Mouse (Mus musculus) gastrocnemius, postnatal 36 days (tissue): ENCODE measurements around the gene Fbxl14. TPM values are rescaled to one million over a fixed set of nuclear protein-coding genes. Genes with fewer than 3 reads are reported as not detected.

ENCODE experiments used
- DNase-seq, 2 experiments: peaks; one replicate each; pipeline ENCODE4 v3.0.0; 2022
- intact Hi-C: fragments of 180-260 bp; cut with DNase I; formaldehyde crosslinking; loops from one replicate; pipeline ENCODE4 v1.15.1; 2025
- total RNA-seq, 2 experiments: library from RNA; stranded (reverse); gene quantifications; 2 replicates each; pipeline ENCODE4 v1.2.3; 2021

The Fbxl14 gene
- total RNA-seq, 2 experiments from 2014 or later = 10.3 to 10.7 TPM

DNA sequence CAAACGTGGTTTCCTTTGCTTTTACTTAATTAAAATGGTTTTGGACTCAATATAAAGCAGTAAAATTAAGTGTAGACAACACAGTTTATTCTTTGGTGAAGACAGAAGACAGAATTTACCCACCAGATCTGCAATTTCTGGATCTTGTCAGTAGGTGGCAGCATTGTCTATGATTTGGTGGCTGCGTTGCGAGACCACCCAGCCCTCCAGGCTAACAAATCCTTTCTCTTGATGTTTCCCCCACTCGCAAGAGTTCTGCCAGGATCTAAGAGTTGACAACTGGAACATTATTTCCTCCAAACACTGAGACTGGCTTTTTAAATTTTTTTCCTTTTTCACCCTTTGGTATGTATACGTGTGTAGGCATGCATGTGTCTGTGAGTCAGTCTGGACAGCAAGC is 10.3 kb downstream of the Fbxl14 start:
- intact Hi-C loops = loop anchor here (5.0 to 10.0 kb wide), 5 partner anchors 53 to 715 kb away; partner anchors contain the start of gene Wnt5b
- no peak for DNase-seq

DNA sequence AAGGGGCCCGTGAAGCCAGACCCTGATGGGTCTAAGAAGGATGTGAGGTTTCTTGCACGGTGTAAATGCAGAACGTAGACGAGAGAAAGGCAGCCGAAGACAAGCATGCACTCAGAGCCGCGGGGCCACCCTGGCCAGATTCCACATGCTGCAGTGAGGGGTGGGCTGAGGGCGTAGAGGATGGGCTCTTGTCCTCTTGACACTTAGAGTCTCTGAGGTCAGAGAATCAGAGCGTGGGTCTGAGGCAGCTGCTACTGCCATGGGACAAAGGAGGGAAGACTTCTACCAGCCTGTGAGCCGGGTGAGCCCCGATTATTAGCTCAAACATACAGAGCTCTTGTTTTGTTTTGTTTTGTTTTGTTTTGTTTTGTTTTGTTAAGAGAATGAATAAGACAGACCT is 11.1 kb downstream of the Fbxl14 start:
- DNase-seq = no peak
- intact Hi-C loops = loop anchor here (5.0 to 10.0 kb wide), 3 partner anchors 52 to 714 kb away; partner anchors contain the start of gene Wnt5b

DNA sequence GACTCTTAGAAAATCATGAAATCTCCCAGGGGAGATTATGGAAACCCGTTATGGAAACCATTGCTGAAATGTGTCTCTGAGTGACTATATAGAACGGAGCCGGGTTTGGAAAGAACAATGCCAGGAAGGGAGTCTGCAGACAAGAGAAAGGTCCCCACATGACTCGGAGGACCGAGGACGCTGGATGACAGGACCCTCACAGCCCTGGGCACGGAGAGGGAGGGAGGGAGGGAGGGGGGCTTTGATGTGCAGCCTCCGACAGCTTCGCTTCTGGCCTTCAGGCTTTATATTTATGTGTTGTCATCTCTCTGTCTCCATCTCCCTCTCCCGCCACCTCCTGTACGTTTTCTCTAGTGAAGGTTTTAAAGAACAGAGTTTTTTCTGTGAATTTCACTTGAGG is 11.5 kb downstream of the Fbxl14 start:
- no peak for DNase-seq
- intact Hi-C loops = loop anchor here (5.0 to 10.0 kb wide), 3 partner anchors 51 to 714 kb away; partner anchors contain the start of gene Wnt5b

DNA sequence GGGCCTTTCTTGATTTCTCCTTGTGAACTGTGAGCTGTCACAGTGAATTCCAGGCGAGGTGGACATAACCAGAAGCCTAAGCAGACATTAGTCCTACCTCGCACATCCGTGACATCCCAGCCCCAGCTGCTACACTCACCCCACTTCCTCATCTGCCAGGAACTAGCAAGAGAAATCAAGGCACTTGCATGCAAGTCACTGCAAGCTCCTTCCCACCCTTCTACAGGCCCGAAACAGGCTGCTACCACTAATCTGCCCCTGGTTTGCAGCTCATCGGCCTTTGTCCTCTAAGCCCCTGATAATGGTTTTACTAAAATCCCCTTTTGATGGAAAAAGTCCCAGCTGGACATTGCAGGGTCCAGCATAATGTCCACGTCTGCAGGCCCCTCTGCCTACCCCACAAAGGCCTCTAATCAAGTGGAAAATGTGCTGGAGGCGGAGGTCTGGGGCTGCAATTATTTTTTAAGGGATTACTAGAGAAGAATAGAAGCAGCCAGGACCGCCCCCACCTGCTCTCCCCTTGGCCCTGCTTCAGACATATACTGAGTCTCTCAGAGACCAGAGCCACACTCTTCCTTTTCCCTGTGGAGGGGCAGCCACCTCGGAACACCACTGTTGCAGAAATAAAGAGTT is 12.6 kb downstream of the Fbxl14 start:
- intact Hi-C loops = loop anchor here (5.0 to 10.0 kb wide), 3 partner anchors 50 to 713 kb away; partner anchors contain the start of gene Wnt5b
- DNase-seq = no peak

DNA sequence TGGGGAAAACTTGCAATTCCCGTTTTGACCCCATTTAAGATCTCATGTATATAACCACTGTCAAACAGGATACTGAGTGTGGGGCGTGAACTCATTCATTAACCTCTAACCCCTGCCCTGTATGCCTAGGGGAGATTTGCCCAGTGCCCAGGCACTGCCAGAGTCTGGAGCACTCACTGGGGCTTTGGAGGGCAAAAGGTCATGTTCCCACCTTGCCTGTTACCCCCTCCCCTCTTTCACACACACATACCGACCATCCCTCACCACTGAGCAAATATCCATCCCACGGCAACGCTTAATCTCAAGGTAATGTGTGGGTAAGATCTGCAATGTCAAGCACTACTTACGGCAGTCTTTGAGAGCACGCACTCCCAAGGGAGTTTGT is 13.2 kb downstream of the Fbxl14 start:
- intact Hi-C loops = loop anchor here (5.0 to 10.0 kb wide), 3 partner anchors 50 to 712 kb away; partner anchors contain the start of gene Wnt5b
- no peak for DNase-seq

DNA sequence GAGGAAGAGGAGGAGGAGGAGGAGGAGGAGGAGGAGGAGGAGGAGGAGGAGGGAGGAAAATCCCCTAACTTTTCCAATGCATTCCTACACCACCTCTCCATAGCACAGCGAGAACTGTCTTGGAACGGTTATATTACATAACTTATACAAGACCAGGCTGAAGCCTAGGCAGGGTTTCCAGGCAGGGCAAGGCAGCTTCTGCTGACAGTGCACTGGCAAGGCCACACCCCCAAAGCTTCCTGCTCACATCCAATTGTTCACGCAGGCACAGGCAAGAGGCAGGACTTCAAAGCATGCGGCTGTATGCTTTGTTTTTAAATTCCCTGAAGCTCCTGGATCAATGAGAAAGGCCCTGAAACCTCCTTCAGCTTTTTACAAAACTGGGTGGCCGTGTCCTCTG is 19.8 kb downstream of the Fbxl14 start:
- intact Hi-C loops = loop anchor here (10.0 kb wide), 1 partner anchor 706 kb away; no protein-coding TSS in a partner anchor
- DNase-seq = peak in 1 of 2 experiments; percentile 24

DNA sequence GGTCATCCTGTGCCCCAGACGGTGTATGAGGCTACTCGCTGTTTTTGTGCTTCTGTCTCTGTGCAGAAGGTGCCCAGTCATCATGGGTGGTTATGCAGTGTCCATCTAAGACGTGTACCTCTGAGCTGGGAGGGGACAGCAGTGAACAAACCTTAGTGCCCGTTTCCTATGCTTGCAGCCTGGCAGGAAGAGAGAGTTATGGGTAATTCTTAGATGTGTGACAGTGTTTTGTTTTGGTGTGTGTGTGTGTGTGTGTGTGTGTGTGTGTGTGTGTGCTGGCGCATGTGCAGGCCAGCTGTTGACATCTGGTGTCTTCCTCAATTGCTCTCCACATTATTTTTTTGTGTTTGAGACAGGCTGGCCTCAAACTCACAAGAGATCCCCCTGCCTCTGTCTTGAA is 20.6 kb downstream of the Fbxl14 start:
- no peak for DNase-seq
- intact Hi-C loops = no loop called here

DNA sequence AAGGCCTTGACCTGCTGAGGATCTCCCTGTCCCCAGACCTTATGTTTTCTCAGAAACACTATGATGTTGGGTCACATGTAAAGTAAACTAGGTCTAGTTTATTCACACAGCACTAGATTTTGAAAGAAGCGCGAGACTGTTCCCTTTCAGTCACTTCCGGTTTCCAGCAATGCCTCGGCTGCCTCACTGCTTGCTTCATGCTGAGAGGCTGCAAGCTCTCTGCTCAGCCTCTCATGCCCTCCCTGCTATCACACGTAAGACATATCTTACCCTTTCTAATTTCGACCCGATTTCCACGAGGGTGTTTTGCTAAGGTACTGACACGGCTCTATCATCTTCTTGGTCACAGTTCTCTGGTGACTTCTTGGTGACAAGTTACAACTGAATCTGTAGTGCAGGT is 22.6 kb downstream of the Fbxl14 start:
- no peak for DNase-seq
- intact Hi-C loops = no loop called here

DNA sequence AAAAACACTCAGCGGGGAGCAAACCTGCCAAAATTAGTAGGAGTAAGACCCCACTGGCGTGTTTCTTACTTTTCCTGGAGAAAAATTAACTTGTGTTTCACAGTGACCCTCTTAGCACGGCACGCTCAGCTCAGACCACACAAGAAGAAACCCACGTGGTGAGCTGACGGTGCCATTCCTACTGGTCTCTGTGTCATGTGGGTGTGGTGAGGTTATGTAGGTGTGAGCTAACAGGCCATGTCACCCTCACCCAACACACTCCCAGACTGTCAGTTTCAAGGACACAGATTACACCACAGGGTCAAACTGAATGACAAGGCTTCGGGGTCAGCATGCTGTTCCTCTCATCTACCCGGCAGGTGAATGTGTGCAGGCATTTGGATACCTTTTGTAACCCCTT is 25.3 kb downstream of the Fbxl14 start:
- intact Hi-C loops = no loop called here
- no peak for DNase-seq

DNA sequence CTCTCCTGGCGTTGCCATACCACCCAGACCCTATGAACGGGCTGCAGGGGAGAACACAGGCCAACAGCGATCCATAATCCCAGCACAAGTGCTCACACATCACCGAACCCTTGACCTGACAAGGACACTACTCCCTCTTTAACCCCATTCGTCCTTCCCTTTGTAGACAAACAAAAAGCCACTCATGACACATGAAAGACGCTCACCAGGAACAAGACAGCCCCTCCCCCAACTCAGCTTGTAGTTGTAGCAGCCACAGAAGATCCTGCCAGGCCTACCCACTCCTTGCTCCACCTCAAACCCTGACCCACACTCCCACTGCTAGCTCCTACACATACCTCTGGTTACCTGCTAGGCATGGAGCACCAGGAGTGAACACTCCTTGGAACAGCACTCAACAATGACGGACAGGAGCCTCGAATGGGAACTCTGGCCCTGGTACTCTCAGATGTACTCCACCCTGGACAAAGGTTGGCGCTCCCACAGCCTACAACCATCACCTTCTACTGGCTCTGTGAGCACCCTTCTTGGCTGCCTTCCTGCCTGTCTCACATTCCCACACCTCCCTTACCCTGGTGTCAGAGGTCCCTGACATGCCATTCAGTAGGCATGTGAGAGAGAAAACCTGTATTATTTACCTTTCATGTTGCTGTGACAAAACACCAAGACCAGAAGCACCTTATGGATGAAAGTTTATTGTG is 26.2 kb downstream of the Fbxl14 start:
- no peak for DNase-seq
- intact Hi-C loops = no loop called here

DNA sequence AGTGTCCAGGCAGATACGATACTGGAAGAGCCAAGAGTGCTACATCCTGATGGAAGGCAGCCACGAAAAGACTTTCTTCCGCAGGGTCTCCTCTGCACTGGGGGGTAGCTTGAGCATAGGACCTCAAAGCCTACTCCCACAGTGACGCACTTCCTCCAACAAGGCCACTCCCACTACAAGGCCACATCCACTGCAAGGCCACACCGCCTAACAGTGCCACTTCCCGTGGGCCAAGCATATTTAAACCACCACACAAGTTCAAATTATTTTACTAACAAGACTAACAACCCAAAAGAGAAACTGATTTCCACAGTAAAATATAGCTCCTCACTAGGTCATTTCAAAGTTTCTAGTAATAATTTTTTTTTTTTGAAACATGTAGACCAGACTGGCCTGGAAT is 28.8 kb downstream of the Fbxl14 start:
- DNase-seq = no peak
- intact Hi-C loops = no loop called here

DNA sequence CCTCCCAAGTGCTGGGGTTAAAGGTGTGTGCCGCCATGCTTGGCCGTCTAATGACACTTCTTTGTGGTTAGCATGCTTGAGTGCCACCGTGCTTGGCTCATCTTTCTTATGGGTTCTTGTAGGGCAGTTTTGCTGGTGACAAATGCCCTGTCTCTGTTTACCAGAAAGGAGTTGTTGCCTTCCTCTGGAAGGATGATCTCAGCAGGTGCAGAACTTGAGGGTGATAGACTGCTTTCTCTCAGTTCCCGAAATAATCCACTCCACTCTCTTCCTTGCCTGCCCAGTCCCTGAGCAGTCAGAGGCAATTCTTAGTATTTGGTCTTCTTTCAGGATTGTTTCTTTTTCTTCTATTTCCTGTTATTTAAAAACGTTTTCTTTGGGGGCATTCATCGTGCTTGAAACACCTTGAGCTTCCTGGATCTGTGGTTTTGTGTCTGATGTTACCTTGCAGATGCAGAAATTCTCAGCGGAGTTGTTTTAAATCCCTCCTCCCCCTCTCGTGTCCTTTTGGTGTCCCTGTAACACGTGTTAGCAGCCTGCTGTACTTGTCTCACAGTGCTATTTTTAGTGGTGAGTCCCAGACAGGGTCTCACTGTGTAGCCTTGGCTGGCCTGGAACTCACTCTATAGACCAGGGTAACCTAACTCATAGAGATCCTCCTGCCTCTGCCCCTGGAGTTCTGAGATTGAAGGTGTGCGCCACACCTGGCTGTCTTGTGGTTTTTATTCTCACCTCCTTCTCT is 29.3 kb downstream of the Fbxl14 start:
- DNase-seq = no peak
- intact Hi-C loops = no loop called here

DNA sequence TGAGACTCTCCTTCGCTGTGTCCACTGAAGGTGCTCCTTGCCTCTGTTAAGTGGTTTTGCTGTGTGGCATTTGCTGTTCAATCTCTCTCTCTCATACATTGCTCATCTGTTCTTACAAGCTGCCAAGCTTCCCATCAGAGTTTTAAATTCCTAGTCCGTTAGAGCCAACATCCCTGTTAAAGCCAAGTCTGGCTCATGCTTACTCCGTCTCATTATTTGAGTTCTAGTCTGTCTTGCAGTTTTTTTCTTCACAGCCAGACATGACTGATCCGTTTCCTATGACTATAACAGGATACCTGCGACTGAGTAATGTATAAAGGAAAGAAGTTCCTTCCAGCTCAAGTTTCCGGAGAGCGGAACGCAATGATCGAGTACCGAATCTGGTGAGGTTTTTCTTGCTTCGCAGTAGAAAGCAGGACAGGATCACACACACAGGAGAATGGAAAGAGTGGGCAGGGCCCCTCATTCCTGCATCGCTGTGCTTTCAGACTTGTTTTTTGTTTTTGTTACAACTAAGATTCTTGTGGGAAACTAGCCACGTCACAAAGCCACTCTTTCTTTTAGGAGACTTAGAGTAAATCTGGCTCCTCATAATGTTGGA is 30.1 kb downstream of the Fbxl14 start:
- DNase-seq = no peak
- intact Hi-C loops = no loop called here

DNA sequence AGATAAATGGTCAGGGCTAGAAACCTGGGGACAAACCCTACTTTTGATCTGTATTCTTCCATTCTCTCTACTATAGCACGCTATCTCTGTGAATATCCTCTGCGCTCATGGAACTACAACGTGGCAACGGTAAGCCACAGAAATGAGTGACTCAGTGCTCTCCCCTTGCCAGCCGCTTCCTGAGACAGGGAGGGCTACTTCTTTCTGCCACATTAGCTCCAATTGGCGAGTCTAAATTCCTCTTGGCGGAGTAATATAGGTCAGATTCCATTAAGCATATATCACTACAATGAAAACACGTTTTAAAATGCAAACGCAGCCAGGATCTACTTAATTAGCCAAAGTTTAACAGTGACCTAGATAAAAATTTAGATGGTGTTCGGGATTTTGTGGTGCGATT is 33.2 kb downstream of the Fbxl14 start:
- intact Hi-C loops = no loop called here
- no peak for DNase-seq

DNA sequence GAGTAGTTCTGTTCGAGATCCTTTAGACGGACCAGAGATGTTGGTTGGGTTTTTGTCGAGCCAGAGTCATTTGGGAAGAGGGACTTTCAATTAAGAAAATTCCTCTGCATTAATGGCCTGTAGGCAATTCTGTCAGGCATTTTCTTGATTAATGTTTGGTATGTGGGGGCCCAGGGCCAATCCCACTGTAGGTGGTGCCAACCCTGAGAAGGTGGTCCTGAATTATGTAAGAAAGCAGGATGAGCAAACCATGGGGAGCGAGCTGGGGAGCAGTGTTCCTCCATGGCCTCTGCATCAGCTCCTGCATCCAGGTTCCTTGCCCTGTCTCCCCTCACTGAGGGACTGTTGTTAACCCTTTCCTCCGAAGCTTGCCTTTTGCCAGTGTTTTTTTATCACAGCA is 34.0 kb downstream of the Fbxl14 start:
- no peak for DNase-seq
- intact Hi-C loops = no loop called here

DNA sequence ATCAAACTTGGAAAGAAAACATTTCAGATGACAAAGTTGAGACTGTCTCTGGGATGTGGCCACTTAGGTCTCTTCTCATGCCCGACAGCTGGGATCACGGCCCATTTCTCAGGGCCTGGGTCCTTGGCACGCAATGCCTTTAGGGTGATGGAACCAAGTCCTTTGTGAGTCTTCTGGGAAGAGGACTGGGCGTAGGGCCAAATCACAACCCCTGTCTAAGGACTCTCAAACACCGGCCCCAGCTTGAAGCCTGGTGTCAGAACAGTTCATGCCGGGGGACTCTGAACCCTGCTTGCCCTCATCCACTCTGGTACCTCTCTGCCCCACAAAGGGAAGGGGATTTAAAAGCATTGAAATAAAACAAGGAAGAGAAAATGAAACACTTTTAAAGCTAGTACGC is 34.6 kb downstream of the Fbxl14 start:
- no peak for DNase-seq
- intact Hi-C loops = no loop called here

DNA sequence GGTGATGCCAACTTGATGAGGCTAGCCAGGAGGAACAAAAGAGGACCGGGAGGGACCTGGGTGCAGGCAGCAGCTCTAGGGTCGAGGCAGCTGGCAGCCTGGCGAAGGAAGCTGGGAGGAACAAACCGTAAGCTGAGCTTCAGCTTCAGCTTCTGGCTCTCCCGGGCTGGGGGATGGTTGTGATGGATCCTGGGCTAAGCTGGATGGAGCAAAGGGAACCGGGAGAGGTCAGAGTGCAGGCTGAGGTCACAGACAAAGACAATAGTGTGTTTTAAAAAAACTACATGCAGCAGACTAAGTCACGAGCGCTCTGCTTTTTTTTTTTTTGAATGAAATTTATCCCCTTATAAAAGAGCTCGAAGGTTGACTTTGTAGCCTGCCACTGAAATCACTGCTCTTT is 41.3 kb downstream of the Fbxl14 start:
- intact Hi-C loops = no loop called here
- DNase-seq = no peak

DNA sequence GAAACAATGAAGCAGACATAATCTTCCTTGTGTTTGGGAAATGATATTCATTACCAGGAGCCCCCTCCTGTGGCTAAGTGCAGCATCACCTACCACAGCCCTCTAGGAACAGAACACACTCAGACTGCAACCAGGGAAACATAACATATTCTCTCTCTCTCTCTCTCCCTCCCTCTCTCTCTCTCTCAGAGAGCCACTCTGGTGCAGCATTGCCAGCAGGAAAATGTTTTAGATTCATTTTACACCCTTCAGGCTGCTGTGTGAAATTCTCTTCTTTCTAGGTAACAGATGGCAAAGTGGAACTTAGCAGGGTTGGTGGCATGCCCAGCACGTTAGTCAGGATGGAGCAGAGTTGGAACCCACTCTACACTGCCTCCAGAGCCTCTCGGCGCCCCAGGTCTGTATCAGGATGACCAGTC is 42.0 kb downstream of the Fbxl14 start:
- intact Hi-C loops = no loop called here
- DNase-seq = no peak

DNA sequence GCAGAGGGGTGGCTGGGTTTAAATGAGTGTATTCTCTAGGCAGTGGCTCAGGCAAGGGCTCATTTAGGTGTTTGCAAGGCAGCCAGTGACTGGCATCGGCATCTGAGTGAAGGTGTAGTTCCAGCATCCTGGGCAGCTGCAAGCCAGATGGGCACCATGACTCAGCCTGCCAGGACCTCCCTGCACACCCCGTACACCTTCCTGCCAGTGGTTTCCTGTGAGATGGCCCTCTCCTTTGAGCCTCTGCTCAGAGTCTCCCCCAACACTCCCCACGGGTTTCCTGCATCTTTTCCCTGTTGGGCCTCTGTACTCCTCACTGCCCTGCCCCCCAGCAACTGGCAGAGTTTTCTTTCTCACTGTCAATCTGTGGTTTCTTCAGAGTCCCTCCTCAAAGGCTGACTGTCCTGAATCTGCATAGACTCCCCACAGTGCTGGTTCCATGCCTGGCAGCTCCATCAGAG is 42.5 kb downstream of the Fbxl14 start:
- DNase-seq = no peak
- intact Hi-C loops = no loop called here

DNA sequence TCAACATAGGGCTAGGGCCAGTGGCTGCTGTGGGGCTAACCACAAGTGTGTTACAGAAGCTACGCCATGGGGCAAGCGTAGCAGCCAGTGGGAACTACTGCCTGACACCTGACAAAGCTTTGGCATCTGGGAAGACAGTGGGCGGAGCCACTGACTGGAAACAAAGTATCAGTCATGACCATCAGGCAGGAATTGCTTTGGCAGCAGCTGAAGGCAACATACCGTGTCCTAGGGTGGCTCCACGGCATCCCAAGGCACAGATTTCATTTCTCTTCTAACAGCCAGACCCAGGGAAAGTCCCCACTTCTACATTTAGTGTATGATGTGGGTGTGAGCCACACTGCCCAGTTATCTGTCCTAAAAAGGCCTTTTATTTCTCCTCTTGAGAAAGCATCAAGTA is 47.0 kb downstream of the Fbxl14 start:
- DNase-seq = no peak
- intact Hi-C loops = no loop called here

DNA sequence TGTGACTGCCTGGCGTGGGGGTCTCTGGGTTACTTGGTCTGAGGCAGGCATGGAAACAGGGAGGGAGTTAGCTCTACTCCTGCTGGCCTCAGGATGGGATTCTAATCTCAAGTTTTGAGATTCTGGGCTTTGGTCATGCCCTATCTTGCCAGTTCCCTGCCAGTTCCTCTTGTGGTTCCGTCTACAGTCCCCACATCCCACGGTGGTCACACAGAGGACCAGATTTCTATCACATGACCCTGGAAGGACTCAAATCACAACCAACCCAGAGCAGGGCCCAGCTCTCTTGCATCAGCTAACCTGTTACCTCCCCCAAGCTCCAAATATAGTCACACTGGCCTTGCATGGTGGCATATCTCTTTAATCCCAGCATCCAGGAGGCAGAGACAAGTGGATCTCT is 50.2 kb downstream of the Fbxl14 start:
- DNase-seq = no peak
- intact Hi-C loops = no loop called here
